Mouse (Mus musculus): ENCODE results near the gene Kctd21. TPM values are rescaled to one million over a fixed set of nuclear protein-coding genes. Genes with fewer than 3 reads are reported as not detected.

The Kctd21 gene
- total RNA-seq, 2 experiments from 2014 or later = 10.5 to 14.8 TPM

GRCm38 (mm10) chr7:97346111-97346821, 14.1 kb downstream of the Kctd21 start:
- no peak for DNase-seq (ENCODE audit: extremely low spot score in 1 of 2, low spot score in 1 of 2)

- no peak for DNase-seq (ENCODE audit: extremely low spot score in 1 of 2, low spot score in 1 of 2)
Observed at GRCm38 (mm10) chr7:97346822-97347166, 14.7 kb downstream of the Kctd21 start.

- no peak for DNase-seq (ENCODE audit: extremely low spot score in 1 of 2, low spot score in 1 of 2)
Observed at GRCm38 (mm10) chr7:97347464-97347863, 15.3 kb downstream of the Kctd21 start.

GRCm38 (mm10) chr7:97348318-97348717, 16.2 kb downstream of the Kctd21 start:
- DNase-seq (ENCODE audit: extremely low spot score in 1 of 2, low spot score in 1 of 2) = no peak

GRCm38 (mm10) chr7:97348836-97349235, 16.7 kb downstream of the Kctd21 start:
- DNase-seq (ENCODE audit: extremely low spot score in 1 of 2, low spot score in 1 of 2) = no peak

- no peak for DNase-seq (ENCODE audit: extremely low spot score in 1 of 2, low spot score in 1 of 2)
Observed at GRCm38 (mm10) chr7:97349438-97349837, 17.3 kb downstream of the Kctd21 start.

GRCm38 (mm10) chr7:97350891-97351290, 18.8 kb downstream of the Kctd21 start:
- no peak for DNase-seq (ENCODE audit: extremely low spot score in 1 of 2, low spot score in 1 of 2)

GRCm38 (mm10) chr7:97351792-97352513, 19.8 kb downstream of the Kctd21 start:
- DNase-seq (ENCODE audit: extremely low spot score in 1 of 2, low spot score in 1 of 2) = no peak

GRCm38 (mm10) chr7:97353356-97353755, 21.2 kb downstream of the Kctd21 start:
- DNase-seq (ENCODE audit: extremely low spot score in 1 of 2, low spot score in 1 of 2) = no peak

GRCm38 (mm10) chr7:97355068-97355841, 23.1 kb downstream of the Kctd21 start:
- no peak for DNase-seq (ENCODE audit: extremely low spot score in 1 of 2, low spot score in 1 of 2)

- no peak for DNase-seq (ENCODE audit: extremely low spot score in 1 of 2, low spot score in 1 of 2)
Observed at GRCm38 (mm10) chr7:97356253-97356652, 24.1 kb downstream of the Kctd21 start.

- DNase-seq (ENCODE audit: extremely low spot score in 1 of 2, low spot score in 1 of 2) = no peak
Observed at GRCm38 (mm10) chr7:97356875-97357276, 24.7 kb downstream of the Kctd21 start.

GRCm38 (mm10) chr7:97357840-97358239, 25.7 kb downstream of the Kctd21 start:
- DNase-seq (ENCODE audit: extremely low spot score in 1 of 2, low spot score in 1 of 2) = no peak

GRCm38 (mm10) chr7:97358347-97358746, 26.2 kb downstream of the Kctd21 start:
- DNase-seq (ENCODE audit: extremely low spot score in 1 of 2, low spot score in 1 of 2) = no peak

- DNase-seq (ENCODE audit: extremely low spot score in 1 of 2, low spot score in 1 of 2) = no peak
Observed at GRCm38 (mm10) chr7:97360166-97360565, 28.0 kb downstream of the Kctd21 start.

- no peak for DNase-seq (ENCODE audit: extremely low spot score in 1 of 2, low spot score in 1 of 2)
Observed at GRCm38 (mm10) chr7:97360955-97361354, 28.8 kb downstream of the Kctd21 start.

GRCm38 (mm10) chr7:97361467-97361866, 29.3 kb downstream of the Kctd21 start:
- no peak for DNase-seq (ENCODE audit: extremely low spot score in 1 of 2, low spot score in 1 of 2)

- no peak for DNase-seq (ENCODE audit: extremely low spot score in 1 of 2, low spot score in 1 of 2)
Observed at GRCm38 (mm10) chr7:97365887-97366286, 33.8 kb downstream of the Kctd21 start.

GRCm38 (mm10) chr7:97375101-97375500, 43.0 kb downstream of the Kctd21 start:
- DNase-seq (ENCODE audit: extremely low spot score in 1 of 2, low spot score in 1 of 2) = no peak

- no peak for DNase-seq (ENCODE audit: extremely low spot score in 1 of 2, low spot score in 1 of 2)
Observed at GRCm38 (mm10) chr7:97375906-97376305, 43.8 kb downstream of the Kctd21 start.

GRCm38 (mm10) chr7:97379304-97379703, 47.2 kb downstream of the Kctd21 start:
- DNase-seq (ENCODE audit: extremely low spot score in 1 of 2, low spot score in 1 of 2) = no peak
